Mouse (Mus musculus) Muller cell, postnatal 12 days (primary cell): ENCODE data around the gene Odf3l1.

Experiments used
- DNase-seq: peaks from one replicate; pipeline ENCODE4 v3.0.0-alpha.2; 2015; ENCODE audit errors: inconsistent ontology term

The Odf3l1 gene

GRCm38 (mm10) chr9:56844644-56845043 is 19.8 kb downstream of the Odf3l1 start:
- DNase-seq = no peak

DNA sequence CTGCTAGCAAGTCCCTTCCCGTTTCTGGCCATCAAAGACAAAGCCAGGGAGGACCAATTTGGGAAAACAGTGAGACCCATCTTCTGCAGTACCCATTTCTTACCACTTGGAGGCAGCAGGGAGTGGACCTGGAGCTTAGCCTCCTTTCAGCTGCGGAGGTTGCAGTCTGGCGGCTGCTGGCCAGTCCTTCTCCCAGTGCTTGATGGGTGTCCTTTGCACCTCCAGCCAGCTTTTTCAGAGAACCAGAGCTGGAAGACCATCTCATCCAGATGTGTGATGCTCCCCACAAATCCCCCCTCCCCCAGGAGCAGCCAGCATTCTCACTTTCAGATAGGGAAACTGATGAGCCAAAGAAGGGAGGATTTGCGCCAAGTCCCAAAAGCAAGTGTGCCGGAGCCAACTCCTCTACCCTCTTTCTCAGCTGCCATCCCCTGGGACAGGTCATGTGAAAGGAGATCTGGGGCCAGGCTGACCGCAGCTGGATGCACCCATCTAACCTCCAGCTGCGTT is 20.7 kb downstream of the Odf3l1 start:
- DNase-seq = peak; percentile 37

DNA sequence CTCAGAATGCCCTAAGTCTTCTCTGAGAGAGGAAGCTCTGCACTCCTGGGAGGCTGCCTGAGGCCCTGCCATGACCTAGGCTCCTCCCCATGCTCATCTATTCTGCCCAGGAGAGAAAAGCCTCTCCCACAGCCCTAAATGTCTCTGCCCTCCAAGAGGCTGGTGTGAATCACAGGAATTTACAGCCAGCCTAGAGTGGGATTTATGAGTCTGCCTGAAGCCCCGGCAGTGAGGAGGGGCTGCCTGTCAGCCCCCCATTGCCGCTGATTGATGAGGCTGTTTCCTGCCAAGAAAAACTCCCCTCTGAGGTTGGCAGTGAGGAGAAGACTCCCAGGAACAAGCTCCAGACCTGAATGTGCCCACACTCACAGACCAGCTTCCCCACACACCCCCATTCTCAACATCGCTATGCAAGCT is 22.2 kb downstream of the Odf3l1 start:
- no peak for DNase-seq

DNA sequence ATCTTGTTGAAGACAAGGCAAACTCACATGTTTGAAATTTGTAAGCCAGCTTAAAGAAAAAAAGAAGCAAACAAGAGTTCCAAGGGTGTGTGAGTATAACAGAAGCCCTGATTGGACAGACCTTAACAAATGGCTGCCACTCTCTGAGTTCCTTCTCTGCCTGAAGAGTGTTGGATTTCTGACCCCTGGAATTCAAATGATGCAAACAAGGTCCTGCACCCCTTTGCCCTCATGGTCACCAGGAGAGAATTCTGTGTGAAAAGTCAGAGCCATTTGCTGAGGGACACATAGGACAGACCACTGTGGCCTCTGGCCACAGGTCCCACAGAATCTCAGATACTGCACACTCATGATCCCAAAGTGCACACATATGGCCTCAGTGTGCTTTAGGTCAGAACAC is 22.6 kb downstream of the Odf3l1 start:
- DNase-seq = no peak

DNA sequence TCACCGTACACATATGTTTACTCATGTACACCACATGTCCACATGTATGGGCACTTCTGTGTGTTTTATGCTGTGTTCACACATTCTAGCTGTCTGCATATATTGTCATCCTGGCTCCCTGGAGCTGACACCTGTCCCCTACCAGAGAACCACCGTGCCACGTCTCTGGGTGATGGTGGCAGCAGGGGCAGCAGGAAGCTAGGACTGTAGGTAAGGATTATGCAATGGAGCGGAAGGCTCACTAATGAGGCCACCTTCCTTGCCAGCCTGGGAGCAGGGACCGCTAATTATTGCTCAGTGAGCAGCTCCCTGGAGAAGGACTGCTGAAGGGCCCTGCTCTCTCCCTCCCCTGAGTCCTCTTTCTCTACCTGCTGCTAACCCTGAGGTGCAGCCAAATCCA is 23.8 kb downstream of the Odf3l1 start:
- no peak for DNase-seq

GRCm38 (mm10) chr9:56835152-56835551 is 29.3 kb downstream of the Odf3l1 start:
- DNase-seq = no peak

GRCm38 (mm10) chr9:56832900-56833299 is 31.6 kb downstream of the Odf3l1 start:
- DNase-seq = no peak

GRCm38 (mm10) chr9:56831904-56832303 is 32.6 kb downstream of the Odf3l1 start:
- DNase-seq = no peak

DNA sequence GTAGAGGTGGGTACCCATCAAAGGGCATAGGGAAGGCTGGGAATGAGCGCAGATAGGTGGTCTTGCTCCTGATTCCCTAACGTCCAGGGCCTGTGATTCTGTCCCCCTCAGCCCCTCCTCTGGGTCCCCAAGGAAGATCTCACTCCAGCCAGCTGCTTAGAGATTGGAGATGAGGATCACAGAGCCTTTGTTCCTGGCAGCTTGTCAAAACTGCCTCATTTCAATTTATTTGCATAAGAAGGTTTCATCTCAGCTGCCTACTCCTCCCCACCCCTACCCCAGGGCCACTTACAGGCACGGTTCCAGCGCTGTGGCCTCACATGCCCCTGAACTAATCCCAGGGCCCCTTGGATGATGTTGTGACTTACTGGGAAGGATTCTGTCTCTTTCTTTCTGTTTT is 34.3 kb downstream of the Odf3l1 start:
- no peak for DNase-seq

GRCm38 (mm10) chr9:56828841-56829240 is 35.6 kb downstream of the Odf3l1 start:
- no peak for DNase-seq

- DNase-seq = no peak
Measured at GRCm38 (mm10) chr9:56828146-56828545, 36.3 kb downstream of the Odf3l1 start.

- no peak for DNase-seq
Measured at GRCm38 (mm10) chr9:56825476-56826213, 38.8 kb downstream of the Odf3l1 start.

GRCm38 (mm10) chr9:56824900-56825299 is 39.6 kb downstream of the Odf3l1 start:
- peak; percentile 29 for DNase-seq

DNA sequence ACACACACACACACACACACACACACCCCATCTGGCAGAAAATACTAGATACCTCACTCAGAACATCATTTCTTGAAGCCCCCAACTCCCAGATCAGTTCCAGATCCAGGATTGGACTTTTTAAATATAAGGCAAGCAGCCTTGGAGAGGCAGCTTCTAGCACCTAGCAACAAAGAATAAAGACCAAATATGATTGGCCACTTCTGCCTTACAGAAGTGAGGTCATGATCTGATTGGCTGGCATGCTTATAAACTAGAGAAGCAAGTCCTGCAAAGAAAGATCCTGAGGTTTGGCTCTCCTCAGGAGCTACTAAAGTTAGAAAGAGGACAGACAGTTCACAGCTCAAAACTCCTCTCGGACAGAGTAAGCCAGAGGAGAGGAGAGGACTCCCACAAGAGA is 53.6 kb downstream of the Odf3l1 start:
- no peak for DNase-seq

- DNase-seq = no peak
Measured at GRCm38 (mm10) chr9:56807990-56808389, 56.5 kb downstream of the Odf3l1 start.

DNA sequence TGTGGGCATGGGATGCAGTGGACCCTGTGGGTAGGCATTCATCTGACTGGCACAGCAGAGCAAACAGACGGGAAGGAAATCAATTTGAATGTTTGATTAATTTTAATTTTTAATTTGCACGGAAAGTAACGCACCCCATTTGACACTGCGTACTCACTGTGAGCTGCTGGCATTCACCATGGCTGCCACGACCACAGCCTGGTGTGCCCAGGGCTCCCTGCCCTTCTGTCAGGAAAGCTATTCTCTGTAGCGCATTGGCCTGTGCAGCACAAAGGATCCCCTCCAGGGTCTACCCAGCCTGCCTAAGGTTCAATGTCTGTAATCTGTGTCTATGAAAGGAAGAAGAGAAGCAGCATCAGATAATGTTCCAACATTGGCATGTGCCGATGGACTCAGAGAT is 61.3 kb downstream of the Odf3l1 start:
- DNase-seq = no peak
